Mouse (Mus musculus): ENCODE data around the gene Mea1. TPM values are rescaled to one million over a fixed set of nuclear protein-coding genes. Genes with fewer than 3 reads are reported as not detected.

Gene Mea1
- polyA plus RNA-seq, 1 experiment from 2014 or later, result 148 TPM

DNA sequence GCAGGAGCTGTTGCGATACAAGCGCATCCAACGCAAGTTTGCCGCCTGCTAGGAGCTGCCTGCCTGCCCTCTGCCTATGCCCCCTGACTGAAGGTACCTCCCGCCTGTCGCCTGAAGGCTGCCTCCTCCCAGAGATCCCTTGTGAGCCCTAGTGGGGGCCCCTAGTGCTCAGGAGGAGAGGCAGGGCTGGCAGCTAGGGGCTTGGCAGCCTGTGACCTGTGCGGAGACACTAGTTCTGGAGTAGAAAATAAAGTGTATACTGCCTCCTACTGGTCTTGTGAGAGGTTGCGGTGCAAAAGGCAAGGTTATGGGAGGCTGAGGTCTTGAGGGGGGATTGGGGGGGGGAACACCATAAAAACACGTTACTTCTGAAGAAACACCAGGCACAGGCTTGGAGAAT lies 46.7 kb downstream of the Mea1 start:
- H3K27me3 ChIP-seq (ENCODE audit: control insufficient read depth, insufficient read depth, low read length), result peaks cover 9% of the 10 kb centered on the region
- no peak overlapping the region for H3K27ac ChIP-seq (ENCODE audit: low read depth, low read length)
- H3K4me3 ChIP-seq (ENCODE audit: low read length), result no peak overlapping the region
- H3K9ac ChIP-seq (ENCODE audit: low read depth, low read length), result no peak overlapping the region
- no peaks in the 10 kb centered on the region for H3K9me3 ChIP-seq (ENCODE audit: control insufficient read depth, low read length)
- H3K4me1 ChIP-seq (ENCODE audit: control insufficient read depth, insufficient read depth, low read length), result no peaks in the 10 kb centered on the region
- 33% methylated on average over 9 of the region's 9 CpGs for WGBS
- H3K36me3 ChIP-seq (ENCODE audit: control insufficient read depth, insufficient read depth, low read length), result peaks cover 34% of the 10 kb centered on the region; the same call in 1 of the 2 replicates
- no peak for ATAC-seq (ENCODE audit: low FRiP score, low TSS enrichment)
- H3K4me2 ChIP-seq (replicated peaks; ENCODE audit: low read depth, low read length), result no peak overlapping the region

- H3K27ac ChIP-seq (ENCODE audit: low read depth, low read length), result no peak overlapping the region
- ATAC-seq (ENCODE audit: low FRiP score, low TSS enrichment), result no peak
- H3K36me3 ChIP-seq (ENCODE audit: control insufficient read depth, insufficient read depth, low read length), result peaks cover 34% of the 10 kb centered on the region; the same call in 1 of the 2 replicates
- peaks cover 9% of the 10 kb centered on the region for H3K27me3 ChIP-seq (ENCODE audit: control insufficient read depth, insufficient read depth, low read length)
- no peaks in the 10 kb centered on the region for H3K9me3 ChIP-seq (ENCODE audit: control insufficient read depth, low read length)
- H3K4me3 ChIP-seq (ENCODE audit: low read length), result no peak overlapping the region
- H3K4me1 ChIP-seq (ENCODE audit: control insufficient read depth, insufficient read depth, low read length), result no peaks in the 10 kb centered on the region
- no peak overlapping the region for H3K4me2 ChIP-seq (replicated peaks; ENCODE audit: low read depth, low read length)
- 93% methylated on average over 26 of the region's 26 CpGs for WGBS
- H3K9ac ChIP-seq (ENCODE audit: low read depth, low read length), result no peak overlapping the region
These were observed 47.4 kb downstream of the Mea1 start for GRCm38 (mm10) chr17:46725731-46726645.

DNA sequence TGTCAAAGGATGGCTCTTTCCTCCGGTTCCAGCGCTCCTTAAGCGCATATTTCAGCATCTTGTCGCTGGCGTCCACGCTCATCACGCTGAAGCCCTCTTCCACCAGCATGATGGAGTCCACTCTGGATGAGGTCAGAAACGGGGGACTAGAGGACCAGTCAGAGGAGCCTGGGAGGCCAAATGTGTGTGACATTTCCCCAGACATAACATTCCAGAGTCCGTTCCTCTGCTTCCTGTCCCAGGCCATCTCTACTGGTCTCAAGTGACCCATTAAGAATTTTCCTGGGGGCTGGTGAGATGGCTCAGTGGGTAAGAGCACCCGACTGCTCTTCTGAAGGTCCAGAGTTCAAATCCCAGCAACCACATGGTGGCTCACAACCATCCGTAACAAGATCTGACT lies 48.7 kb downstream of the Mea1 start:
- peaks cover 9% of the 10 kb centered on the region for H3K27me3 ChIP-seq (ENCODE audit: control insufficient read depth, insufficient read depth, low read length)
- H3K27ac ChIP-seq (ENCODE audit: low read depth, low read length), result no peak overlapping the region
- WGBS, result 88% methylated on average over 11 of the region's 11 CpGs
- no peak overlapping the region for H3K4me2 ChIP-seq (replicated peaks; ENCODE audit: low read depth, low read length)
- no peaks in the 10 kb centered on the region for H3K4me1 ChIP-seq (ENCODE audit: control insufficient read depth, insufficient read depth, low read length)
- H3K9ac ChIP-seq (ENCODE audit: low read depth, low read length), result no peak overlapping the region
- no peaks in the 10 kb centered on the region for H3K9me3 ChIP-seq (ENCODE audit: control insufficient read depth, low read length)
- ATAC-seq (ENCODE audit: low FRiP score, low TSS enrichment), result no peak
- H3K36me3 ChIP-seq (ENCODE audit: control insufficient read depth, insufficient read depth, low read length), result peaks cover 24% of the 10 kb centered on the region; the same call in 1 of the 2 replicates
- no peak overlapping the region for H3K4me3 ChIP-seq (ENCODE audit: low read length)

GRCm38 (mm10) chr17:46728021-46728420 lies 49.4 kb downstream of the Mea1 start:
- peaks cover 9% of the 10 kb centered on the region for H3K27me3 ChIP-seq (ENCODE audit: control insufficient read depth, insufficient read depth, low read length)
- no peak overlapping the region for H3K9ac ChIP-seq (ENCODE audit: low read depth, low read length)
- no peak overlapping the region for H3K27ac ChIP-seq (ENCODE audit: low read depth, low read length)
- no peak overlapping the region for H3K4me3 ChIP-seq (ENCODE audit: low read length)
- H3K4me2 ChIP-seq (replicated peaks; ENCODE audit: low read depth, low read length), result no peak overlapping the region
- H3K9me3 ChIP-seq (ENCODE audit: control insufficient read depth, low read length), result no peaks in the 10 kb centered on the region
- ATAC-seq (ENCODE audit: low FRiP score, low TSS enrichment), result no peak
- H3K4me1 ChIP-seq (ENCODE audit: control insufficient read depth, insufficient read depth, low read length), result no peaks in the 10 kb centered on the region
- peaks cover 22% of the 10 kb centered on the region; the same call in 1 of the 2 replicates for H3K36me3 ChIP-seq (ENCODE audit: control insufficient read depth, insufficient read depth, low read length)
- WGBS, result 43% methylated on average over 6 of the region's 6 CpGs

DNA sequence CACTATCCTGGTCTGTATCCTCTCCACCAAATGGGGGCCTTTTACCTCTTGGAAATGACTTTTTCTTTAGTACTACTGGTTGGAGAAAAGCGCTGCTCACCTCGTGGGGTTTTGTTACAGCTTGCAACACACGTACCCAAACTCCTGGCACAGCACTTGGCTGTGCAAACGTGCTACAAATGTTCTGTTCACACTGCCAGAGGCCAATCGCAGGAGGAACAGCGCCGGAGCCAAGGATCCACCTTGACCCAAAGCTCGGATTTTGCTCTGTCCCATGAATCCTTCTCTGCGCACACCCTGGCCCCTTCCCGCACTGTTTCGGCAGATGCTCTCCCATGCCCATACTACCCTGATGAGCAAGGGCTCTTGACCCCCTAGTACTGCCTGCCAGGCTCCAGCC lies 49.9 kb downstream of the Mea1 start:
- H3K4me3 ChIP-seq (ENCODE audit: low read length), result peak overlapping the region; percentile 10; the same call in 1 of the 2 replicates
- H3K4me2 ChIP-seq (replicated peaks; ENCODE audit: low read depth, low read length), result peak overlapping the region; percentile 40
- peaks cover 9% of the 10 kb centered on the region for H3K27me3 ChIP-seq (ENCODE audit: control insufficient read depth, insufficient read depth, low read length)
- H3K36me3 ChIP-seq (ENCODE audit: control insufficient read depth, insufficient read depth, low read length), result peaks cover 17% of the 10 kb centered on the region; the same call in 1 of the 2 replicates
- no peaks in the 10 kb centered on the region for H3K4me1 ChIP-seq (ENCODE audit: control insufficient read depth, insufficient read depth, low read length)
- H3K27ac ChIP-seq (ENCODE audit: low read depth, low read length), result no peak overlapping the region
- no peak for ATAC-seq (ENCODE audit: low FRiP score, low TSS enrichment)
- no peaks in the 10 kb centered on the region for H3K9me3 ChIP-seq (ENCODE audit: control insufficient read depth, low read length)
- 43% methylated on average over 11 of the region's 11 CpGs for WGBS
- H3K9ac ChIP-seq (ENCODE audit: low read depth, low read length), result 0 out of 2 replicates have a peak overlapping the region, but pooled peaks have one; percentile 37

- H3K4me3 ChIP-seq (ENCODE audit: low read length), result peak within 1 kb of the TSS; percentile 10; the same call in 1 of the 2 replicates
These were observed 50.3 kb downstream of the Mea1 start, which contains the start of gene Gnmt for GRCm38 (mm10) chr17:46728904-46729318. Gene Gnmt (minus strand): TSS chr17:46729168.

More at GRCm38 (mm10) chr17:46728904-46729318, 50.3 kb downstream of the Mea1 start, which contains the start of gene Gnmt:
- no peaks in the 10 kb centered on the region for H3K9me3 ChIP-seq (ENCODE audit: control insufficient read depth, low read length)
- ATAC-seq (ENCODE audit: low FRiP score, low TSS enrichment), result peak; percentile 54
- H3K4me2 ChIP-seq (replicated peaks; ENCODE audit: low read depth, low read length), result peak within 1 kb of the TSS; percentile 40
- H3K27me3 ChIP-seq (ENCODE audit: control insufficient read depth, insufficient read depth, low read length), result peaks cover 9% of the 10 kb centered on the region
- 0 out of 2 replicates have a peak within 1 kb of the TSS, but pooled peaks have one; percentile 37 for H3K9ac ChIP-seq (ENCODE audit: low read depth, low read length)
- no peaks in the 10 kb centered on the region for H3K4me1 ChIP-seq (ENCODE audit: control insufficient read depth, insufficient read depth, low read length)
- peaks cover 13% of the 10 kb centered on the region; the same call in 1 of the 2 replicates for H3K36me3 ChIP-seq (ENCODE audit: control insufficient read depth, insufficient read depth, low read length)
- H3K27ac ChIP-seq (ENCODE audit: low read depth, low read length), result no peak within 1 kb of the TSS
- 12% methylated on average over 24 of the region's 24 CpGs for WGBS

Other genes starting within 250 kb of the Mea1 start
- 0.38 and 0.60 TPM in 2 replicates for gene Crip3, start 249.9 kb upstream of the Mea1 start, polyA plus RNA-seq (2014; fragmentation: Nextera tagmentation; extraction: Ambion mirVana)
- not detected in 2 replicates for gene Slc22a7, start 240.3 kb upstream of the Mea1 start, polyA plus RNA-seq (2014; fragmentation: Nextera tagmentation; extraction: Ambion mirVana)
- gene Ttbk1, start 191.1 kb upstream of the Mea1 start, polyA plus RNA-seq (2014; fragmentation: Nextera tagmentation; extraction: Ambion mirVana), result 0.04 and 0.11 TPM in 2 replicates
- 67.9 and 71.2 TPM in 2 replicates for gene Dnph1, start 182.1 kb upstream of the Mea1 start, polyA plus RNA-seq (2014; fragmentation: Nextera tagmentation; extraction: Ambion mirVana)
- 3.0 and 4.8 TPM in 2 replicates for gene Cul9, start 132.4 kb upstream of the Mea1 start, polyA plus RNA-seq (2014; fragmentation: Nextera tagmentation; extraction: Ambion mirVana)
- 10.3 and 12.8 TPM in 2 replicates for gene Srf, start 122.6 kb upstream of the Mea1 start, polyA plus RNA-seq (2014; fragmentation: Nextera tagmentation; extraction: Ambion mirVana)
- 58.5 and 64.1 TPM in 2 replicates for gene Ptk7, start 49.3 kb upstream of the Mea1 start, polyA plus RNA-seq (2014; fragmentation: Nextera tagmentation; extraction: Ambion mirVana)
- 22.0 and 31.5 TPM in 2 replicates for gene Klc4, start 32.8 kb upstream of the Mea1 start, polyA plus RNA-seq (2014; fragmentation: Nextera tagmentation; extraction: Ambion mirVana)
- 121 and 141 TPM in 2 replicates for gene Mrpl2, start 32.6 kb upstream of the Mea1 start, polyA plus RNA-seq (2014; fragmentation: Nextera tagmentation; extraction: Ambion mirVana)
- gene Cul7, start 28.5 kb upstream of the Mea1 start, polyA plus RNA-seq (2014; fragmentation: Nextera tagmentation; extraction: Ambion mirVana), result 40.7 and 42.6 TPM in 2 replicates
- 54.0 and 66.5 TPM in 2 replicates for gene Rrp36, start 4.4 kb upstream of the Mea1 start, polyA plus RNA-seq (2014; fragmentation: Nextera tagmentation; extraction: Ambion mirVana)
- gene Klhdc3, start 2.1 kb downstream of the Mea1 start, polyA plus RNA-seq (2014; fragmentation: Nextera tagmentation; extraction: Ambion mirVana), result 91.0 and 110 TPM in 2 replicates
- gene Ppp2r5d, start 26.3 kb downstream of the Mea1 start, polyA plus RNA-seq (2014; fragmentation: Nextera tagmentation; extraction: Ambion mirVana), result 61.1 and 99.9 TPM in 2 replicates
- gene Pex6, start 32.7 kb downstream of the Mea1 start, polyA plus RNA-seq (2014; fragmentation: Nextera tagmentation; extraction: Ambion mirVana), result 20.5 and 21.0 TPM in 2 replicates
- gene Gnmt, start 50.4 kb downstream of the Mea1 start, polyA plus RNA-seq (2014; fragmentation: Nextera tagmentation; extraction: Ambion mirVana), result 0.43 and 1.0 TPM in 2 replicates
- 61.7 and 71.5 TPM in 2 replicates for gene Cnpy3, start 73.4 kb downstream of the Mea1 start, polyA plus RNA-seq (2014; fragmentation: Nextera tagmentation; extraction: Ambion mirVana)
- gene Ptcra, start 84.9 kb downstream of the Mea1 start, polyA plus RNA-seq (2014; fragmentation: Nextera tagmentation; extraction: Ambion mirVana), result 0.38 and 0.56 TPM in 2 replicates
- gene 2310039H08Rik, start 93.8 kb downstream of the Mea1 start, polyA plus RNA-seq (2014; fragmentation: Nextera tagmentation; extraction: Ambion mirVana), result 73.6 and 92.5 TPM in 2 replicates
- gene Rpl7l1, start 103.9 kb downstream of the Mea1 start, polyA plus RNA-seq (2014; fragmentation: Nextera tagmentation; extraction: Ambion mirVana), result 139 and 164 TPM in 2 replicates
- gene Bicral, start 179.7 kb downstream of the Mea1 start, polyA plus RNA-seq (2014; fragmentation: Nextera tagmentation; extraction: Ambion mirVana), result 2.6 and 5.2 TPM in 2 replicates
- 71.0 and 82.1 TPM in 2 replicates for gene Tbcc, start 211.9 kb downstream of the Mea1 start, polyA plus RNA-seq (2014; fragmentation: Nextera tagmentation; extraction: Ambion mirVana)
- 0.18 and 0.26 TPM in 2 replicates for gene Prph2, start 231.7 kb downstream of the Mea1 start, polyA plus RNA-seq (2014; fragmentation: Nextera tagmentation; extraction: Ambion mirVana)